Comparison of ENCODE assay signal across 8 mouse cellular contexts in genomic region chr2:125505746-125506315, GRCm38 (mm10). TPM values are rescaled to one million over a fixed set of nuclear protein-coding genes. Genes with fewer than 3 reads are reported as not detected.
DNase-seq lines count a peak whose midpoint lies in the region; ATAC-seq and TF ChIP-seq lines count a peak whose summit lies in the region.
"Had no signal": no experiment of that assay in that cellular context is flagged by ENCODE, and none has a peak within 500 bp of the region (broad histone marks: within the 10 kb centered on the region; RNA-seq: fewer than 3 reads in every experiment).

No protein-coding gene starts in this region.

- H3K4me1 ChIP-seq in forebrain, postnatal 0 days (ENCODE audit: insufficient read depth), result peaks cover 13% of the 10 kb centered on the region; the same call in 1 of the 2 replicates
- peaks cover 5% of the 10 kb centered on the region; the same call in 1 of the 2 replicates for H3K4me1 ChIP-seq in lung, postnatal 0 days (ENCODE audit: insufficient read depth, low read depth, low read length)

- no peaks in the 10 kb centered on the region for H3K9me3 ChIP-seq in forebrain, postnatal 0 days (ENCODE audit: low read length)
- H3K9me3 ChIP-seq in lung, postnatal 0 days (ENCODE audit: low read length), result no peaks in the 10 kb centered on the region

- intact Hi-C loops in heart, postnatal 25 days (cut with DNase I), result loop anchor here (2.0 to 5.0 kb wide), 3 partner anchors 19 to 91 kb away; no protein-coding TSS in a partner anchor

- H3K4me3 ChIP-seq in forebrain, postnatal 0 days (ENCODE audit: low read depth, low read length), result peak overlapping the region; percentile 58
- peak overlapping the region; percentile 61 for H3K4me3 ChIP-seq in lung, postnatal 0 days (ENCODE audit: low read depth, low read length)

- peak overlapping the region; percentile 70 for H3K27ac ChIP-seq in forebrain, postnatal 0 days (ENCODE audit: low read depth, low read length)
- peak overlapping the region; percentile 87 for H3K27ac ChIP-seq in lung, postnatal 0 days (ENCODE audit: low read length)

- H3K27me3 ChIP-seq in forebrain, postnatal 0 days (ENCODE audit: insufficient read depth, low read length), result no peaks in the 10 kb centered on the region
- H3K27me3 ChIP-seq in lung, postnatal 0 days (replicated peaks; ENCODE audit: insufficient read depth, low read length), result 0 out of 2 replicates have a peak, but pooled peaks cover 5% of the 10 kb centered on the region

- WGBS in forebrain, postnatal 0 days, result under 1% methylated on average over 48 of the region's 48 CpGs
- under 1% methylated on average over 45 of the region's 48 CpGs for WGBS in lung, postnatal 0 days

- TF ChIP-seq EP300 in lung, postnatal 0 days (IDR thresholded peaks at IDR 0.05), result no peak

- H3K36me3 ChIP-seq in forebrain, postnatal 0 days (ENCODE audit: insufficient read depth), result no peaks in the 10 kb centered on the region
- no peaks in the 10 kb centered on the region for H3K36me3 ChIP-seq in lung, postnatal 0 days (ENCODE audit: insufficient read depth, low read length)

- peak; percentile 80 for ATAC-seq in forebrain, postnatal 0 days
- ATAC-seq in lung, postnatal 0 days, result peak; percentile 70

- H3K9ac ChIP-seq in forebrain, postnatal 0 days, result peak overlapping the region; percentile 63
- H3K9ac ChIP-seq in lung, postnatal 0 days (replicated peaks; ENCODE audit: low read depth), result peak overlapping the region; percentile 70

- peak overlapping the region; percentile 79 for H3K4me2 ChIP-seq in forebrain, postnatal 0 days (ENCODE audit: low read depth)
- H3K4me2 ChIP-seq in lung, postnatal 0 days (replicated peaks; ENCODE audit: low read depth, low read length), result peak overlapping the region; percentile 87

- peak; percentile 42; the same call in 1 of the 2 replicates for TF ChIP-seq CTCF in forebrain, postnatal 0 days (IDR thresholded peaks at IDR 0.05; ENCODE audit: low read depth)
- TF ChIP-seq CTCF in lung, postnatal 0 days (IDR thresholded peaks at IDR 0.05), result peak; percentile 28; the same call in 1 of the 2 replicates

- peak; percentile 87 for DNase-seq in Muller cell, postnatal 12 days (ENCODE audit: inconsistent ontology term)
- peak; percentile 73 for DNase-seq in adrenal gland, postnatal 14 days
- DNase-seq in forebrain, postnatal 0 days, result peak; percentile 77
- peak; percentile 54 for DNase-seq in heart, postnatal 25 days (ENCODE audit: low spot score)
- peak; percentile 19 for DNase-seq in left cerebral cortex, adult 11 months (ENCODE audit: low spot score)
- DNase-seq in lung, postnatal 0 days (ENCODE audit: low spot score), result peak; percentile 66
- DNase-seq in retina, postnatal 7 days (ENCODE audit: low read depth, low spot score), result peak; percentile 17

RNA-seq across cellular contexts. Expression of gene Gm9913, which starts 0.9 kb away (rescaled TPM):
- total RNA-seq in adrenal gland, postnatal 14 days (2021), result 0.11 TPM in 1 of 2 replicates, not detected in the other
- total RNA-seq in forebrain, postnatal 0 days (2014; rRNA removed), result 0.05 and 0.15 TPM in 2 replicates
- 0.09 and 0.23 TPM in 2 replicates for polyA plus RNA-seq in forebrain, postnatal 0 days (2015; fragmentation: Nextera tagmentation; extraction: Ambion mirVana)
- total RNA-seq in heart, postnatal 25 days (2021), result under 1 TPM; 0.08 to 0.42 TPM
- 0.33 and 0.68 TPM in 2 replicates for polyA plus RNA-seq in lung, postnatal 0 days (2015; fragmentation: Nextera tagmentation; extraction: Ambion mirVana)
- total RNA-seq: gastrocnemius, adult 8-10 months had no signal

RNA-seq across cellular contexts. Expression of gene Fbn1, which starts 2.0 kb away (rescaled TPM):
- 88.2 and 93.1 TPM in 2 replicates for total RNA-seq in adrenal gland, postnatal 14 days (2021)
- 10.7 and 16.7 TPM in 2 replicates for total RNA-seq in forebrain, postnatal 0 days (2014; rRNA removed)
- 1.1 and 1.7 TPM in 2 replicates for polyA plus RNA-seq in forebrain, postnatal 0 days (2015; fragmentation: Nextera tagmentation; extraction: Ambion mirVana)
- 10 to 100 TPM; 74.5 to 83.0 TPM for total RNA-seq in heart, postnatal 25 days (2021)
- 23.6 and 25.7 TPM in 2 replicates for polyA plus RNA-seq in lung, postnatal 0 days (2015; fragmentation: Nextera tagmentation; extraction: Ambion mirVana)

Comparison
In these comparisons a context has a peak if more than half of its experiments do, and no peak if none do; other contexts are left out.
1. Peak in every context shown above with its lines: DNase-seq, ATAC-seq, H3K4me3 ChIP-seq and H3K27ac ChIP-seq.
2. DNase-seq: peak in every context shown above with its lines; median percentile 87 in Muller cell, postnatal 12 days; 77 in forebrain, postnatal 0 days; 73 in adrenal gland, postnatal 14 days; 66 in lung, postnatal 0 days; 54 in heart, postnatal 25 days; 19 in left cerebral cortex, adult 11 months; 17 in retina, postnatal 7 days.